Mouse (Mus musculus): ENCODE data around the gene 4930519P11Rik.

DNA sequence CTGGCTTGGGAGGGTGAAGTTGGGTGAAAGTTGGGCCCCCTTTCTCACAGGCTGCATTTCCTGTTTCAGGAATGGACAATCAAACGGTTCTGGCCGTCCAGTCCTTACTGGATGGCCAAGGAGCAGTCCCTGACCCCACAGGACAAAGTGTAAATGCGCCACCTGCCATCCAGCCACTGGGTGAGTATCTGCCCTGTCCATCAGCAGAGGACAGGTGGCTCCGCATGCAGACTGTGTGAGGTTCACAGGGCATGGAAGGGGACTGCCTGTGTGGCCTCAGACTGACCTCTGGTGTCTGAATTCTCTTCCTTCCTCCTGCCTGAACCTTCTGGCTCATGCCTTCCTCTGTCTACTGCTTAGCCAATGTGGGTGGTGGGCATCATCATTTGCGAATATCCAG is 8.4 kb upstream of the 4930519P11Rik start:
- peak in 2 of 3 experiments; percentile 87 to 92 for TF ChIP-seq MYOD1 (IDR thresholded peaks at IDR 0.05; ENCODE audit: control insufficient read depth in 1 of 3, insufficient read length in 2 of 3, low read depth in 2 of 3)
- no peak for TF ChIP-seq SRF (IDR thresholded peaks at IDR 0.05; ENCODE audit: control insufficient read depth, insufficient read length, low read depth)
- no peak for TF ChIP-seq E2F4 (IDR thresholded peaks at IDR 0.05; ENCODE audit: insufficient read depth)
- no peak for TF ChIP-seq POLR2AphosphoS2 (IDR thresholded peaks at IDR 0.05; ENCODE audit: insufficient read length, low read depth)
- TF ChIP-seq POLR2A (IDR thresholded peaks at IDR 0.05; ENCODE audit: insufficient read length, low read depth): no peak
- no peak for TF ChIP-seq TCF12 (IDR thresholded peaks at IDR 0.05; ENCODE audit: insufficient read depth, poor library complexity, severe bottlenecking)
